Mouse (Mus musculus) macrophage (primary cell): Measurements from ENCODE around the gene Cytl1. TPM values are rescaled to one million over a fixed set of nuclear protein-coding genes. Genes with fewer than 3 reads are reported as not detected.

ENCODE experiments used
- H3K27ac ChIP-seq: fragments of 350-480 bp; formaldehyde crosslinking; 2 replicates; pipeline ENCODE4 v1.9.0; 2021
- H3K36me3 ChIP-seq: fragments of 350-480 bp; formaldehyde crosslinking; 2 replicates; pipeline ENCODE4 v1.9.0; 2021; ENCODE audit errors: inconsistent target
- H3K4me3 ChIP-seq: fragments of 350-480 bp; formaldehyde crosslinking; 2 replicates; pipeline ENCODE4 v1.9.0; 2021; ENCODE audit errors: inconsistent target
- H3K79me2 ChIP-seq: fragments of 350-480 bp; formaldehyde crosslinking; 2 replicates; pipeline ENCODE4 v1.9.0; 2021; ENCODE audit errors: inconsistent target
- WGBS: methylation state at CpG from one replicate; pipeline ENCODE4 v1.1.7; 2026; ENCODE audit warnings: inconsistent platforms; ENCODE audit not compliant: missing documents; 5-methylcytosine and 5-hydroxymethylcytosine counted together
- polyA plus RNA-seq: library from polyadenylated mRNA; stranded (reverse); fragments of 250-400 nt; gene quantifications from 3 replicates; pipeline ENCODE4 v1.2.4, GENCODE M21; 2018; ENCODE audit warnings: inconsistent platforms

Gene Cytl1
- polyA plus RNA-seq, 1 experiment from 2014 or later = not detected

DNA sequence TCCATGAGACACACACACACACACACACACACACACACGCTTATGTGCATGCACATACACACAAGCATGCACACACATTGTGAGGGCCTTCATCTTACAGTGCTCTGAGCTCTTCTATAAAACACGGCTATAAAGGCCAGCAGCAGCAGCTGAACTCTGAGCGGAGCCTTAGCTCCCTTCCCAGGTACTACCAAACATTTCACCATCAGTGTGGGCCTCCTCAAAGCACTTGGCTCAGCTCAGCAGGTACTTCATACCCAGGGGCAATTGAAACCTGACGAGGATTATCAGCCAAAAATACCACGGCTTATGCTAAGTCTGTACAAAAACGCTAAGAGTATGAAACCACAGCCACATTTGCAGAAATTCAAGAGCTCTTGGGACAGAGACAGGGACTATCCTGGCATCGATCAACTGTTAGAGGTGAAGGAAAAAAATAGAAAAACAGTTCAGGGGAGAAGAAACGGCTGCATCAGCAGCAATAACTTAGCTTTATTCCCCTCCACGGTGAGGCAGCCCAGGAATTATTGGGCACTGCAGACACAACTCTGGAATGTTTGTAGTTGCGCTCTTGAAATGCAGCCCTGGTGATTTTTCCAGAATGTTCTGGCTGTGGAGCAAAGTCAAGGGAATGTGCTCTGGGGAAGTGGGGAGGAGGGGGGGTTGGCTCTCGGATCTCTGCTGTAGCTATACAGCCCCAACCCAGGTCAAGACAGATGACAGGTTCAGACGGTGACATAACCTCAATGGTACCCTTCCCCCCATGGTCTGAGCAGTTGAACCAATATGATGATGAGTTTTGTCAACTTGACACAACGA is 8.8 kb downstream of the Cytl1 start:
- Histone ChIP-seq H3K79me2 (no peaks in the 10 kb centered on the region), H3K4me3 (no peak overlapping the region), H3K27ac (no peak overlapping the region), H3K36me3 (no peaks in the 10 kb centered on the region)
- 79% methylated on average over 13 of the region's 13 CpGs for WGBS

DNA sequence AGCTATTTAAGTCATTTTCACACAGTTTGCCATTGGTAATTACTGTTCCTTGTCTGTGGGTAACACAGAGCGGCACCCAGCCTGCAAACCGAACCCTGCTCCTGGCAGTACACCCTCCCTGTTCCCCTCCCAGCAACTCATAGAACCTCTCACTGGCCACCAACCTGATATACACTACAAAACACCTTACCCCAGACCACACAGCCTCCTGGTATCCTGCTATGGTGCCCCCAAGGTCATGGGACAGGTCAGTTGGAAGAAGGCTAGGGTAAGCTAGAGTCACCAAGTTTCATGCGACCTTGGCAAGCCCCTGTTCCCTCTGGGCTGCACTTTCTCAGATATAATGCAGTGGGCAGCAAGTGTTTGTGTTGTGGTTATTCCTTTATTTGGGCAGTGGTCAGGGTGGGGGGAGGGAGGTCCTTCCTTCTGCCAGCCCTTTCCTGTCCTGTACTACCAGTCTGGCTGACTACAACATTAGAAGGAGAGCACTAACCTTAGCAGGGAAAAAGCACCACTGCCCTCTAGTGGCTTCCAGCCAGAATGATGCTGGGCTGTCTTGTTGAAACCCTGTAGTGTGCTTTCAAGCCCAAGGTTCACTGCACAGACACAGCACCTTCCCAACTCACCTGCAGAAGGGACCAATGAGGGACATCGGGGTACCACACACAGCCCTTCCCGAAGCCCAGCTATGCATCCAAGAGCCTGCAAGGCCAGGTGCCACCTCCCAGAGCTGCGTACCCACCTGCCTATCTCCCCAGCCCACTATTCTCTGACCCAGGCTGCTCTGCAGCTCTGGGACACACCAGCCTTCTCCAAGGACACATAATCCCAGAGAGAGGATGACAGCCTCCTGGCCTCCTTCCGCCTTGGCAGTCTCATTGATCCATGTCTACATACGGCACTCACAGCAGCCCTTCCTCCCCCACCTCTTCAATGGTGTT is 17.0 kb downstream of the Cytl1 start:
- H3K79me2 ChIP-seq = no peaks in the 10 kb centered on the region
- H3K4me3 ChIP-seq = no peak overlapping the region
- H3K27ac ChIP-seq = no peak overlapping the region
- H3K36me3 ChIP-seq = no peaks in the 10 kb centered on the region
- 65% methylated on average over 8 of the region's 8 CpGs for WGBS

DNA sequence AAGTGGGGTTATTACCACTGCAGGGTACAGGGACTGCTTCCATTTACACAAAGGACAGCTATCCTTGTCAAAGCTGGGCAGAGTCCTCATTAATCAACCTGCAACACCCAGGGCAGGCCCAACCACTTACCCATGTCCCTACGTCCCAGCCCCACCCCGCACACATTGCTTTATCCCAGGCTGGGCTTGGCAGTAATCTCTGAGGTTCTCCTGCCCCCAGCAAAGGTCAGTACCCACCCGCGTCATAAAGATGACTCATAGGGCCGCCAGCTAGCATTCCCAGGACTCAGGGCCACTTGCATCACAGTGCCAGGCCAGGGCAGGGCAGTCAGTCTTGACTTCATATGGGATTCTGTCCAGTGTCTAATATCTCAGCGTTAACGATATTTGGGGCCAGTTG is 18.0 kb downstream of the Cytl1 start:
- WGBS = 83% methylated on average over 7 of the region's 7 CpGs
- Histone ChIP-seq H3K79me2 (no peaks in the 10 kb centered on the region), H3K27ac (no peak overlapping the region), H3K4me3 (no peak overlapping the region), H3K36me3 (no peaks in the 10 kb centered on the region)

DNA sequence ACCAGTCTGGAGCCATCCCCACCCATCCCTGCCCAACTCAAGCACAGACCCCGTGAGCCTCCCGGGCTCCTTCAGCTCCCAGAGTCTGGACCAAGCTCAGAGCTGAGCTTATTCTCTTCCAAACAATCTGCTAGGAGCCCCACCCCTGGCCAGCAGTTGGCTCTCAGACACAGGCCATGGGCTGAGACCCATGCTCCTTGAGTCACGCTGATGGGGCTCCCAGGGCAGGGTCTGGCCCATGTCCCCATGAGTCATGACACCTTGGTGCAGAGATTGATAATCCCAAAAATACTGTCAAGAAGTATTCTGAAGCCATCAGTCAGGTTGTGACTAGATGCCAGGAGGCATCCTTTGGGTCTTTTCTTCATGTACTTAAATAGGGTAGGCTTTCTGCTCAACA is 26.7 kb downstream of the Cytl1 start:
- Histone ChIP-seq H3K27ac (no peak overlapping the region), H3K79me2 (no peaks in the 10 kb centered on the region), H3K36me3 (no peaks in the 10 kb centered on the region), H3K4me3 (no peak overlapping the region)
- 90% methylated on average over 3 of the region's 3 CpGs for WGBS

DNA sequence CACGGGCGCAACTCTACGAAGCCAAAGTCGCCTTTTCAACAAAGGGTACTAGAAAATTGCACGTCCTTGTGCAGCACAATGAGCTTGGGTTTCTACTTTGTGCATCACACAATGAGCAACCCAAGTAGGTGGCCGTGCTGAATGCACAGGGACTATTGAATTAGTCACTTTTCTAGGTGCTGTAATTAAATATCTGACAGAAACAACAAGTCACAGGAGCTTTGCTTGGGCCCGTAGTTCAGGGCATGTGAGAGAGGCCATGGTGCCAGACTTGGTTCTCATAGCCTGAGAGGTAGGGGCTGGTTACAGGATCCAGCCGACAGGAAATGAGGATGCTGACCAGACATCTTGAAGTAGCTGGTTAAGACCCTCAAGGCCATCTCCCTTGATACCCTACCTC is 30.5 kb downstream of the Cytl1 start:
- H3K36me3 ChIP-seq = no peaks in the 10 kb centered on the region
- WGBS = 86% methylated on average over 8 of the region's 8 CpGs
- H3K27ac ChIP-seq = no peak overlapping the region
- no peak overlapping the region for H3K4me3 ChIP-seq
- H3K79me2 ChIP-seq = no peaks in the 10 kb centered on the region

DNA sequence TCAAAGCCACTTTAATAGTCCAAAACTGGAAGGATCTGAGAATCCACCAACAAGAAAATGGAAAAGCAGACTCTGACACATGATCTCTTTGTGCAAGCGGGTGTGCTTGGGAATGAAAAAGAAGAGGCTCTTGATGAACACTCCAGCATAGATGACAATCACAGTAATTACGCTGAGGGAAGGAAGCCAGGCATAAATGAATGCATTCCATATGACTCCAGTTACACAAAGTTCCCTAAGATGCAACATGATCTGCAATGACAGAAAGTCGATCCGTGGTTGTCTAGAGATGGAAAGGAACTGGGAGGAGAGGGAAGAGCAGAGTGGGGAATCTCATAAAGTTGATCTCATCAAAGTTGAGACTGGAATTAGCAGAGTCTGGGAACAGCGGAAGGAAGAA is 31.9 kb downstream of the Cytl1 start:
- H3K4me3 ChIP-seq = no peak overlapping the region
- no peaks in the 10 kb centered on the region for H3K36me3 ChIP-seq
- no peaks in the 10 kb centered on the region for H3K79me2 ChIP-seq
- no peak overlapping the region for H3K27ac ChIP-seq
- 91% methylated on average over 4 of the region's 5 CpGs for WGBS

DNA sequence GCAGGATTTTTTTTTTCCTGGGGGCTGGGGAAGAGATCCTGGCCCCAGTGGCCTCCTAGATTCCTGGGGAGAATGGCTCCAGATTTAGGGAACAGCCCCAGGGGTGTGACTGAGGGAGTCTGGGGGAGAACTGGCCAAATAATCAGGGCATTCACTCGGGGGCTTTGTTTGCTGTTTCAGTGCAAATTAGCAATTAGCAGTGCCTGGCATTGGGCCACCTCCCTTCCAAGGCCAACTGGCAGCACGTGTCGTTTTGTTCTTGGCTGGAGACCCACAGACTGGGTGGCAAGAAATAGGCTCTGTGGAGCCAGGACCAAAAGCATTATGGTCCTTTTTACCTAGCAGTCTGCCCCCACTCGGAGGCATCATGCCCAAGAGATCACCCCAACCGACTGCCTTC is 33.7 kb downstream of the Cytl1 start:
- no peaks in the 10 kb centered on the region for H3K79me2 ChIP-seq
- no peak overlapping the region for H3K27ac ChIP-seq
- no peaks in the 10 kb centered on the region for H3K36me3 ChIP-seq
- H3K4me3 ChIP-seq = no peak overlapping the region
- 21% methylated on average over 5 of the region's 5 CpGs for WGBS

DNA sequence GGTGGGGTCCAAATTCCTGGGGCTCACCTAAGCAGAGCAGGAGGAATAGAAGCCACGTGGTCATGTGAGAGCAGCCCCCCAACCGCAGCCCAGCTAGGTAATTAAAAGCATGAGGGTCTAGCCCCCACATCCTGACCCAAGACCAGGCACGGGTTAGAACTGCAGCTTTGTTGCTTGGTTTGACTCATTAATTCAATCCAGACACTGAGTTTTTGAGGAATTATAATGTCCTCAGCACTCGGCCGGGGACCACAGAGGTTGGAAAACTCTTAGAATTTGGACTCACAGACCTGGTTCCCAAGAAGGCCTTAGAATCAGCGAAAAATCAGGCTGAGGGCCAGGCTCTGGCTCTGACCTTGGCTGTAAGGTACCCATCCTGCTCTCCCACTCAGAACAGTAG is 35.6 kb downstream of the Cytl1 start:
- Histone ChIP-seq H3K36me3 (no peaks in the 10 kb centered on the region), H3K4me3 (no peak overlapping the region), H3K79me2 (no peaks in the 10 kb centered on the region), H3K27ac (no peak overlapping the region)
- WGBS = 84% methylated on average over 6 of the region's 6 CpGs

DNA sequence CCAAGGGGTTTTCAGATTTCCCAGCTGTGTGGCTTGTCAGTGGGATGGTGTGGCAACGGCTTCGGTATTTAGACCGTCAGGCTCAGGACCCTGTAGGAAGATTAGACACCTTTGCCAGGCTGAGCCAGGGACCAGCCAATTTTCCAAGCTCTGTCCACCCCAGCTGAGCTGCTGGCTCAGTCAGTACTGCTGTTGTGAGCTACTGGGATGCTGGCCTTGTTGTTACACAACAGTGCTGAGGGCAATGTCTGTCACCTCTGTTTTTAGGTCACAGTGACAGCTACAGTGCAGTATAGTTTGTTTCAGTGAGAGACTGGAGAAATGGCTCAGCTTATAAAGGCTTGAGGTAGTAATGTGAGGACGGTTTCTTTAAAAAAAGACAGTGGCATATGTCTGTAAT is 38.7 kb downstream of the Cytl1 start:
- no peak overlapping the region for H3K4me3 ChIP-seq
- H3K79me2 ChIP-seq = no peaks in the 10 kb centered on the region
- no peaks in the 10 kb centered on the region for H3K36me3 ChIP-seq
- 73% methylated on average over 4 of the region's 4 CpGs for WGBS
- H3K27ac ChIP-seq = no peak overlapping the region

DNA sequence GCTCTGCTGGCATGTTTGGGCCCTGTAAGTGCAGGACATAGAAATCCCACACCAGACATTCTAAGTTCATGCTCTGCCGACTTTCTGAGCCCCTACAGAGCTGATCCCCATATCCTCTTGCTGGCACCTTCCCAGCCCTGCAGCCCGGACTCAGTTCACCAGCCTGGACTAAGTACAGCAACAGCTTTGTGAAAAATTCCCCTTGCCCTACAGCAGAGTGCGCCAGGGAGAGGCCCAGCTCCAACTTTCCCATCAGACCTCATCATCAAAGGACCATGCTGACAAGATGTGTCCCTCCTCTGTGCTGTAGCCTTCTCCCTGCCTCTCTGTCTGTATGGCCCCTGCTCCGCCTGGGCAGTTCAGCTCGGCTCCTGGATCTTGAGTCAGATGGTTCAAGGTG is 40.4 kb downstream of the Cytl1 start:
- no peak overlapping the region for H3K4me3 ChIP-seq
- H3K27ac ChIP-seq = no peak overlapping the region
- no peaks in the 10 kb centered on the region for H3K79me2 ChIP-seq
- H3K36me3 ChIP-seq = no peaks in the 10 kb centered on the region
- 59% methylated on average over 5 of the region's 5 CpGs for WGBS

DNA sequence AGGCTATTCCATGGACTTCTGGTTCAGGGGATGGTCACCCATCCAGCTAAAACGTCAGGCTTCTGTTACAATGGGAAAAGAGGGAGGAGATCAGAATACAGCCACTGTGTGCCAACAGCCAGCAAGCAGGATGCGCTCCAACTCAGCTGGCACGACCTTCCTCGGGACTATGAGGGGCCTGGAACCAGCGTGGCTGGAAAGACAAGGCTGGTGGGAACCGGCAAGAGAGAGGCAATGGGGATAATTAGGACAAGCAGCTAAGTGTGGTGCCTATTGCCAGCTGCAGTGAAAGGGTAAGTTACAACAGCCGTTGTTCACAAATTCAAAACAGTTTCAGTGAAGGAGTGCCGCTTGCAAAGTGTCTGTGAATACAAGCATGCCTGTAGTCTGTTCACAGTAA is 48.0 kb downstream of the Cytl1 start:
- no peaks in the 10 kb centered on the region for H3K36me3 ChIP-seq
- H3K79me2 ChIP-seq = no peaks in the 10 kb centered on the region
- H3K4me3 ChIP-seq = no peak overlapping the region
- no peak overlapping the region for H3K27ac ChIP-seq
- 68% methylated on average over 8 of the region's 8 CpGs for WGBS

DNA sequence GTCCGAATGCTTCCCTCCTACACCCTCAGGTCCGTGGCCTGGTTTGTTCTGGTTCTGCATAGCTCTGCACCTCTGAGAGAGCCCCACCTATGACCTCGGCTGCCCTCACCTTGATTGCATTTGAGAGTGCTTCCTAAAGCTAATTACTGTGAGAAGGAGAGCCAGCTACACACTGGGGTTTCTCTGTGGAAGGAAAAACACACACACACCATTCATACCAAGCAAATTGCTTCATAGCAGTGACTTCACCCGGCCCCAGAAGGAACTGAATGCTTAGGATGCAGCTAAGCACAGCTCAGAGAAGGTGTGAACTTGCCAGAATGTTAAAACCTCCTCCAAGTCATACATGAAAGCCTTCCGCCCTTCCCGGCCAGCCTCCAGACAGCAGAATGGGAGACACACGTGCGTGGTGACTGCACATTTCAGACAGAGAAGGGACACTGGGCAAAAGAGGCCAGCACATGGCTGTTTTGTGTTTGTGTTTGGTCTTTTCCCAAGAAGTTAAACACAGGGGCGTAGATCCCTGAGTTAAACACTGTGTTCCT is 49.6 kb downstream of the Cytl1 start:
- no peak overlapping the region for H3K4me3 ChIP-seq
- no peaks in the 10 kb centered on the region for H3K79me2 ChIP-seq
- WGBS = 71% methylated on average over 7 of the region's 9 CpGs
- no peaks in the 10 kb centered on the region for H3K36me3 ChIP-seq
- no peak overlapping the region for H3K27ac ChIP-seq
